In genomic region chr9:20385343-20385703, GRCm38 (mm10) we compare ENCODE assay signal across 8 mouse cellular contexts. TPM values are rescaled to one million over a fixed set of nuclear protein-coding genes. Genes with fewer than 3 reads are reported as not detected.
A peak's percentile ranks its signal among the peaks of the same experiment; 100 is the strongest.
DNase-seq lines count a peak whose midpoint lies in the region; ATAC-seq and TF ChIP-seq lines count a peak whose summit lies in the region.

No protein-coding gene starts in this region.

- no peak for TF ChIP-seq POLR2A in MEL (IDR thresholded peaks at IDR 0.05; ENCODE audit: control insufficient read depth in 1 of 2, insufficient read depth in 1 of 2, low read depth in 1 of 2, low read length in 2 of 2, poor library complexity in 1 of 2)

- H3K79me2 ChIP-seq in MEL (ENCODE audit: control insufficient read depth, insufficient read depth, low read length, poor library complexity) = peaks cover 11% of the 10 kb centered on the region

- intact Hi-C loops in left cerebral cortex, postnatal 4 days (cut with DNase I) = no loop called here

- H3K9me3 ChIP-seq in heart, embryonic 13.5 days = 0 out of 2 replicates have a peak, but pooled peaks cover 5% of the 10 kb centered on the region
- no peaks in the 10 kb centered on the region for H3K9me3 ChIP-seq in MEL (replicated peaks; ENCODE audit: insufficient read depth, low read length)
- H3K9me3 ChIP-seq in hindbrain, embryonic 12.5 days (replicated peaks) = peaks cover 12% of the 10 kb centered on the region; the same call in 1 of the 2 replicates
- peaks cover 27% of the 10 kb centered on the region for H3K9me3 ChIP-seq in midbrain, embryonic 10.5 days (replicated peaks)

- WGBS in heart, embryonic 13.5 days = 17% methylated on average over 16 of the region's 16 CpGs
- WGBS in hindbrain, embryonic 12.5 days = 19% methylated on average over 16 of the region's 16 CpGs
- WGBS in midbrain, embryonic 10.5 days = 24% methylated on average over 16 of the region's 16 CpGs

- TF ChIP-seq EP300 in MEL (IDR thresholded peaks at IDR 0.05; ENCODE audit: low read depth in 1 of 2, low read length in 2 of 2) = no peak

- no peak for DNase-seq in heart, postnatal 4 days
- no peak for DNase-seq in MEL (ENCODE audit: low read depth, low spot score)
- no peak for DNase-seq in midbrain, embryonic 10.5 days (ENCODE audit: low spot score)
- DNase-seq in yolk sac, embryonic 10.5 days (ENCODE audit: low spot score) = no peak
- no peak for DNase-seq in spleen, postnatal 10 days (ENCODE audit: low spot score in 2 of 2)
- DNase-seq in left cerebral cortex, postnatal 4 days = no peak

- H3K4me3 ChIP-seq in heart, embryonic 13.5 days = peak overlapping the region; percentile 82
- peak overlapping the region; percentile 48 to 74 for H3K4me3 ChIP-seq in MEL (ENCODE audit: control insufficient read depth in 1 of 2, insufficient read depth in 1 of 2, low read depth in 2 of 2, low read length in 2 of 2)
- H3K4me3 ChIP-seq in hindbrain, embryonic 12.5 days = peak overlapping the region; percentile 53
- peak overlapping the region; percentile 69 for H3K4me3 ChIP-seq in midbrain, embryonic 10.5 days

- ATAC-seq in heart, embryonic 13.5 days (ENCODE audit: extremely low read depth, insufficient number of reproducible peaks, low FRiP score, low TSS enrichment) = no peak
- ATAC-seq in hindbrain, embryonic 12.5 days (ENCODE audit: low FRiP score) = peak; percentile 72

- peaks cover 8% of the 10 kb centered on the region for H3K4me1 ChIP-seq in heart, embryonic 13.5 days
- peaks cover 6 to 10% of the 10 kb centered on the region in 2 experiments; a peak in 3 of 4 replicates for H3K4me1 ChIP-seq in MEL (ENCODE audit: control insufficient read depth in 1 of 2, insufficient read depth in 2 of 2, low read length in 2 of 2)
- H3K4me1 ChIP-seq in hindbrain, embryonic 12.5 days = peaks cover 11% of the 10 kb centered on the region
- peaks cover 18% of the 10 kb centered on the region for H3K4me1 ChIP-seq in midbrain, embryonic 10.5 days

- H3K4me2 ChIP-seq in heart, embryonic 13.5 days = peak overlapping the region; percentile 73
- H3K4me2 ChIP-seq in hindbrain, embryonic 12.5 days (replicated peaks) = peak overlapping the region; percentile 80

- peak overlapping the region; percentile 89 for H3K9ac ChIP-seq in heart, embryonic 13.5 days
- H3K9ac ChIP-seq in MEL (ENCODE audit: control insufficient read depth, low read depth, low read length, poor library complexity, severe bottlenecking) = peak overlapping the region; percentile 65
- peak overlapping the region; percentile 54 for H3K9ac ChIP-seq in hindbrain, embryonic 12.5 days

- no peak for TF ChIP-seq RAD21 in MEL (IDR thresholded peaks at IDR 0.05; ENCODE audit: low read depth, low read length)

- no peaks in the 10 kb centered on the region for H3K27me3 ChIP-seq in heart, embryonic 13.5 days (replicated peaks)
- no peaks in the 10 kb centered on the region for H3K27me3 ChIP-seq in MEL (ENCODE audit: control insufficient read depth in 1 of 2, insufficient read depth in 2 of 2, low read length in 2 of 2)
- H3K27me3 ChIP-seq in hindbrain, embryonic 12.5 days = no peaks in the 10 kb centered on the region
- H3K27me3 ChIP-seq in midbrain, embryonic 10.5 days (ENCODE audit: low read depth, poor library complexity, severe bottlenecking) = no peaks in the 10 kb centered on the region

- no peaks in the 10 kb centered on the region for H3K36me3 ChIP-seq in heart, embryonic 13.5 days
- peaks cover 0 to 6% of the 10 kb centered on the region in 2 experiments; a peak in 2 of 4 replicates for H3K36me3 ChIP-seq in MEL (ENCODE audit: control insufficient read depth in 1 of 2, insufficient read depth in 2 of 2, low read length in 2 of 2)
- H3K36me3 ChIP-seq in hindbrain, embryonic 12.5 days = no peaks in the 10 kb centered on the region
- no peaks in the 10 kb centered on the region for H3K36me3 ChIP-seq in midbrain, embryonic 10.5 days

- H3K27ac ChIP-seq in heart, embryonic 13.5 days (replicated peaks) = peak overlapping the region; percentile 61
- H3K27ac ChIP-seq in MEL (ENCODE audit: control insufficient read depth, low read depth, low read length) = peak overlapping the region; percentile 52
- peak overlapping the region; percentile 40; the same call in 1 of the 2 replicates for H3K27ac ChIP-seq in hindbrain, embryonic 12.5 days
- H3K27ac ChIP-seq in midbrain, embryonic 10.5 days (replicated peaks) = peak overlapping the region; percentile 82

- no peak; a peak in 1 of 6 replicates for TF ChIP-seq CTCF in MEL (IDR thresholded peaks at IDR 0.05 in 2 of 3, conservative IDR thresholded peaks at IDR 0.05 in 1 of 3; ENCODE audit: control insufficient read depth in 1 of 3, insufficient read depth in 1 of 3, low read depth in 2 of 3, low read length in 3 of 3, poor library complexity in 1 of 3, severe bottlenecking in 1 of 3)

TF ChIP-seq in MEL, 35 proteins besides CTCF, POLR2A, EP300 and RAD21:
- TF ChIP-seq USF2 (IDR thresholded peaks at IDR 0.05; ENCODE audit: borderline replicate concordance in 1 of 2, insufficient read depth in 1 of 2, low read depth in 1 of 2, low read length in 2 of 2) (no peak), POLR2AphosphoS5 (IDR thresholded peaks at IDR 0.05; ENCODE audit: borderline replicate concordance, low read depth, low read length) (no peak), SMC3 (IDR thresholded peaks at IDR 0.05; ENCODE audit: low read depth, low read length) (0 out of 2 replicates have a peak, but pooled peaks have one; percentile 18), RCOR1 (IDR thresholded peaks at IDR 0.05; ENCODE audit: low read depth, low read length) (no peak), TBP (IDR thresholded peaks at IDR 0.05; ENCODE audit: low read depth, low read length) (peak; percentile 4; the same call in 1 of the 2 replicates), NELFE (IDR thresholded peaks at IDR 0.05; ENCODE audit: low read depth, low read length) (no peak), ETS1 (IDR thresholded peaks at IDR 0.05; ENCODE audit: low read depth, low read length) (no peak), ZC3H11A (IDR thresholded peaks at IDR 0.05; ENCODE audit: low read depth, low read length) (no peak), CHD2 (IDR thresholded peaks at IDR 0.05; ENCODE audit: low read length) (no peak), JUND (IDR thresholded peaks at IDR 0.05; ENCODE audit: low read depth, low read length) (no peak), GABPA (IDR thresholded peaks at IDR 0.05; ENCODE audit: low read depth, low read length) (no peak), MEF2A (IDR thresholded peaks at IDR 0.05; ENCODE audit: extremely low read depth, insufficient replicate concordance, low read depth, low read length, poor library complexity, severe bottlenecking) (no peak), POLR2AphosphoS2 (IDR thresholded peaks at IDR 0.05; ENCODE audit: low read length) (no peak), TAL1 (IDR thresholded peaks at IDR 0.05; ENCODE audit: low read length) (no peak)

RNA-seq across cellular contexts. Expression of gene Zfp560, which starts 0.3 kb away (rescaled TPM):
- polyA plus RNA-seq in heart, embryonic 13.5 days (2015; fragmentation: Nextera tagmentation; extraction: Ambion mirVana) = 29.7 and 30.5 TPM in 2 replicates
- 10 to 100 TPM; 13.0 to 16.7 TPM for total RNA-seq in heart, postnatal 4 days (2021)
- 31.5 and 42.0 TPM in 2 replicates for total RNA-seq in MEL (2012; rRNA removed)
- 10 to 100 TPM in 1 of 2 experiments, not detected in 1; 37.0 TPM for polyA plus RNA-seq in MEL (2012; ENCODE audit: insufficient read depth in 1 of 2, insufficient read length in 2 of 2, low read depth in 1 of 2, low replicate concordance in 2 of 2, missing spikeins in 1 of 2)
- polyA plus RNA-seq in hindbrain, embryonic 12.5 days (2016; fragmentation: Nextera tagmentation; extraction: Ambion mirVana) = 35.5 and 39.8 TPM in 2 replicates
- polyA plus RNA-seq in midbrain, embryonic 10.5 days (2016; fragmentation: Nextera tagmentation; extraction: Ambion mirVana) = 29.1 and 32.1 TPM in 2 replicates
- 10 to 100 TPM; 16.5 to 20.0 TPM for total RNA-seq in left cerebral cortex, postnatal 4 days (2021)

RNA-seq across cellular contexts. Expression of gene Olfr18, which starts 49.4 kb away (rescaled TPM):
- polyA plus RNA-seq in heart, embryonic 13.5 days (2015; fragmentation: Nextera tagmentation; extraction: Ambion mirVana) = not detected in 2 replicates
- total RNA-seq in heart, postnatal 4 days (2021) = under 1 TPM in 1 of 2 experiments, not detected in 1; 0.09 TPM
- total RNA-seq in MEL (2012; rRNA removed) = not detected in 2 replicates
- not detected for polyA plus RNA-seq in MEL (2012; ENCODE audit: insufficient read depth in 1 of 2, insufficient read length in 2 of 2, low read depth in 1 of 2, low replicate concordance in 2 of 2, missing spikeins in 1 of 2)
- not detected in 2 replicates for polyA plus RNA-seq in hindbrain, embryonic 12.5 days (2016; fragmentation: Nextera tagmentation; extraction: Ambion mirVana)
- polyA plus RNA-seq in midbrain, embryonic 10.5 days (2016; fragmentation: Nextera tagmentation; extraction: Ambion mirVana) = not detected in 2 replicates
- not detected for total RNA-seq in left cerebral cortex, postnatal 4 days (2021)
